Mouse (Mus musculus) monocyte, adult 5-6 weeks (primary cell): ENCODE data around the gene Zrsr1. TPM values are rescaled to one million over a fixed set of nuclear protein-coding genes. Genes with fewer than 3 reads are reported as not detected.
A peak's percentile ranks its signal among the peaks of the same experiment; 100 is the strongest.

Experiments
- ATAC-seq: fragments of 153-309, 156-312 bp; replicated peaks from 2 replicates; pipeline ENCODE4 v1.8.0; 2017; ENCODE audit warnings: mild to moderate bottlenecking; ENCODE audit not compliant: low TSS enrichment, insufficient number of reproducible peaks, severe bottlenecking, poor library complexity, low FRiP score
- total RNA-seq: library from RNA; stranded (forward); fragments of 200-1000, 200-491, 200-594 nt; gene quantifications from 3 replicates; pipeline ENCODE4 v1.2.3, GENCODE M21; 2017

The Zrsr1 gene
- total RNA-seq, 1 experiment from 2014 or later, result 18.8 TPM

- ATAC-seq, result no peak
Measured at GRCm38 (mm10) chr11:22965503-22965902, 6.3 kb upstream of the Zrsr1 start.

- no peak for ATAC-seq
Measured at GRCm38 (mm10) chr11:22969486-22969885, 2.3 kb upstream of the Zrsr1 start.

DNA sequence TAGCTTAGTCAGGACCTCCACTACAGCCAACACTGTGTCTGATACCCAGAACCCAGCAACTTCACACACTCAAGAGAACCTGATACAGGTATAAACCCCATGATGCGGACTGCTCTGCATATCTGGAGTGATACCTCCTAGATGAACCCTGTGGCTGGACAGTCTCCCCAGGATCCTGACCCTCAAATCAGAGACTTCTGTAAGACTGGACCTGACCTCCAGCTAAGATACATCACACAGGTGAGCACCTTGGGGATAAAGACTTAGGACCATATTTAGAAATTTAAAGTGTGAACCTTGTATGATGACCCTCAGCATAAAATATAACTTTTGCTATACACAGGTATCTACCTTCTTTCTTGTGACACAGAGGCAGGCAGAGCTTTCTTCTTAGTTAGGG, 1.3 kb upstream of the Zrsr1 start:
- ATAC-seq, result no peak

DNA sequence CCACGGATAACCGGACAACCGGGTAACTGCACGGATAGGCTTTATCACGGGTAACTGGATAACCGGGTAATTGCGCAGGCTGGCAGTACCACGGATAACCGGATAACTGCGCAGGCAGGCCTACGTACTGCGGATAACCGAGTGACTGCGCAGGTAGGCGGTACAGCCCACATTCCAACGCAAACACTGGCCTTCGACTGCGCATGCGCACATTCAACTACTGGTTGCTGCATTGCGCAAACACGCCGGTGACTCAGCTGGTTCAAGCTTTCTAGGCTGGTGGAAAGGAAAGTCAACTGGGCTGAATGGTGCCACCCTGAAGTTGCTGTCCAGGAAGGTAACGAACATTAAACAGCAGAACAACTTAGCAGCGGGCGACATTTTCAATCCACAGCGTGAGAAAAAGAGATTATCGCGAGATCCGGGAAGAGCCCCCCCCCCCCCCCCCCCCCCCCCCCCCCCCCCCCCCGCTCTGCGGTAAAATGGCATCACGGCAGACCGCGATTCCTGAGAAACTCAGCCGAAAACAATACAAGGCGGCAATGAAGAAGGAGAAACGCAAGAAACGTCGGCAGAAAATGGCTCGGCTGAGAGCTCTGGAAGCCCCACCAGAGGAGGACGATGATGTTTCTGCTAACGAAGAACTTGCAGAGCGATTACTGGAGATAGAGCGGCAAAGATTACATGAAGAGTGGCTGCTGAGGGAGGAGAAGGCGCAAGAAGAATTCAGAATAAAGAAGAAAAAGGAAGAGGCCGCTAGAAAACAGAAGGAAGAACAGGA, 1.1 kb downstream of the Zrsr1 start:
- ATAC-seq, result peak; percentile 63

DNA sequence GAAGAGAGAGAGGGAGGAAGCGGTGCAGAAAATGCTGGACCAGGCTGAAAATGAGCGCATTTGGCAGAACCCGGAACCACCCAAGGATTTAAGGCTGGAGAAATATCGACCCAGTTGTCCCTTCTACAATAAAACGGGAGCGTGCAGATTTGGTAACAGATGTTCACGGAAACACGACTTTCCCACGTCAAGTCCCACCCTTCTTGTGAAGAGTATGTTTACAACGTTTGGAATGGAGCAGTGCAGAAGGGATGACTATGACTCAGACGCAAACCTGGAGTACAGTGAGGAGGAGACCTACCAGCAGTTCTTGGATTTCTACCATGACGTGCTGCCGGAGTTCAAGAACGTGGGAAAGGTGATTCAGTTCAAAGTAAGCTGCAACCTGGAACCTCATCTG, 1.8 kb downstream of the Zrsr1 start:
- ATAC-seq, result no peak

- no peak for ATAC-seq
Measured at GRCm38 (mm10) chr11:22978215-22978614, 6.4 kb downstream of the Zrsr1 start.

GRCm38 (mm10) chr11:22978711-22979110, 6.9 kb downstream of the Zrsr1 start:
- ATAC-seq, result no peak

GRCm38 (mm10) chr11:22979221-22979620, 7.4 kb downstream of the Zrsr1 start:
- no peak for ATAC-seq

DNA sequence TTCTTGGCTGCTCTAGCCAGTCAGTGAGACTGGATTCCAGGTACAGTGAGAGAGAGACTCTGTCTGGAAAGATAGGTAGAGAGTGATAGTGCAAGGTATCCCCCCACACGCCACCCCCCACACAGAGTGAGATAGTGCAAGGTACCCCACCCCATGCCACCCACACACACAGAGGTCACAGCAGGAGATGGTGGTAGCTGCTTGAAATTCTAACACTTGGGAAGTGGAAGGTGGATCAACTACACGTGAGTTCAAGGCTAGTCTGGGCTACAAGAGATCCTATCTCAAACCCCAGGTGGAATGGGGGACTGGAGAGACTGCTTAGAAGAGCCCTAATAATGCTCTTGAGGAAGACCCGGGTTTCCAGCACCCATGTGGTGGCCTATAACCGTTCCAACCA, 9.2 kb downstream of the Zrsr1 start:
- ATAC-seq, result no peak

GRCm38 (mm10) chr11:22981543-22981950, 9.7 kb downstream of the Zrsr1 start:
- ATAC-seq, result no peak

DNA sequence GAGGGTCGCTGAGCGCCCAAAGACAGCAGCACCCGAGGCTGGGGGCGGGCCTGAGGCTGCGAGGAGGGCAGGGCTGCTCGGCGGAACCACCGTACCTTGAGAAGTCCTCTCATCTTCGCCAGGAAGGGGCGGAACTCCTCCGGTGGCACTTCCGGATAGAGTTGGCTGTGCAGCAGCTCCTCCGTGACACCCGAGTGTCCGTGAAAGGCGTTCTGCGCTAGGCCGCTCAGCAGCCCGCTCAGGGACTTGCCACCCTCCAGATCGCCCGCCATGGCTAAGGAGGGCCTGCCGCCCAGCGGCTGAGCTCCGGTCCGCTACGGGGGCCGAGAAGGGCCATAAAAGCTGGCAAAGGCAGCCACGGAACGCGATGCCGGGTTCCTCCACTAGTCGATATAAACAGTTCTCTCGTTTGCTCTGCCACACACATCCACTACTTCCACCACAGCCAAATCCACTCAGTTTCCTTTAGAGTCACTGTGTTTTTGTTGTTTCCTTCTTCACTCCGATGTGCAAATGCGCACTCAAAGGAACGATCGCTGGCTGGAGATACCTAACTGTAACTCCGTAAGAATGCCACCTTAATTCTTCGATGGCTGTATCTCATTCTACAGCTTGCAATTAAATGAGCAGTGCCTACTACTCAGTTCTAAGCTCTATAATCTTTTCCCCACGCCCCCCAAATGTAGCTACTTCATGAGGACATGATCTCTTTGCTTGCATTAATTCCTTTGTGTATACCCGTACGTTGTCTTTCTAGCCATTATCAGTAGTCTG, 10.4 kb downstream of the Zrsr1 start, which contains the start of the genes Gm28048 and Commd1:
Gm28048 (minus strand) TSS at position 107 of the 774 bp plus-strand sequence.
Commd1 (minus strand) TSS at position 399 of the 774 bp plus-strand sequence.
- ATAC-seq, result peak; percentile 83

DNA sequence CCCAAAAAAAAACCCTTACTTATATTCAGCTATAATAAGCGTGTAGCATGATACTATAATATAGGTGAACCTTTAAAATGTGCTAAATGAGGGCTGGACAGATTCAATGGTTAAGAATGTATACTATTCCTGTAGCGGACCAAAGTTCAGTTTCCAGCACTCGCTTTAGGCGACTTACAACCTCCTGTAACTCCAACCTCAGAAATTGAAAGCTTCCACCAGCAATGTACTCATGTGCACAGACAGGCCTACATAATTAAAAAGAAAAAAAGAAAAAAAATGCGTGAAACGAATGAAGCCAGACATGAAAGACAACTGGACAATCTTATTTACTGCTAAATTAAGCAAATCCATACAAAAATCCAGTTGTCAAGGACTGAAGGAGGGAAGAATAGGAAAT, 11.0 kb downstream of the Zrsr1 start:
- no peak for ATAC-seq

- no peak for ATAC-seq
Measured at GRCm38 (mm10) chr11:22985510-22985909, 13.7 kb downstream of the Zrsr1 start.

- ATAC-seq, result no peak
Measured at GRCm38 (mm10) chr11:22987357-22987756, 15.6 kb downstream of the Zrsr1 start.

GRCm38 (mm10) chr11:22989786-22990185, 18.0 kb downstream of the Zrsr1 start:
- no peak for ATAC-seq

GRCm38 (mm10) chr11:22990393-22991126, 18.8 kb downstream of the Zrsr1 start, which contains the start of gene Cct4:
Gene Cct4, plus strand, starts transcription at chr11:22990519.
- ATAC-seq, result peak; percentile 96

GRCm38 (mm10) chr11:22991218-22991835, 19.5 kb downstream of the Zrsr1 start:
- ATAC-seq, result no peak

DNA sequence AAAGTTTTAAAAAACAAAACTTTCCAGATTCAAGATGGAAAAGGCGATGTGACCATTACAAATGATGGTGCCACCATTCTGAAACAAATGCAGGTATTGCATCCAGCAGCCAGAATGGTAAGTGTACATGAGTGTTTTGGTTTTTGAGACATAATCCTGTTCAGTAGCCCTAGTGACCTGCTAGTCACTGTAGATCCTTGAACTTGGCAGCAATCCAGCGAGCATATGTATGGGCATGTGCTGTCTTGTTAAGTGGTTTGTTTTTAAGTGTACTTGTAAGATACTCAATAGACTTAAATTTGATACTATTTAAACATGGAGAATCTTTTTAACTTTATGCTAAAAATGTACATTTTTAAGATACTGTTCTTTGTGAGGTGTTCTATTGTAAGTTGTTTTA, 22.5 kb downstream of the Zrsr1 start:
- no peak for ATAC-seq

- no peak for ATAC-seq
Measured at GRCm38 (mm10) chr11:22995461-22995860, 23.7 kb downstream of the Zrsr1 start.
